Mouse (Mus musculus) megakaryocyte, embryonic 14.5 days (primary cell): ENCODE results near the gene Fgfr2.

Source experiments
- FLI1 ChIP-seq: IDR thresholded peaks from 2 replicates; pipeline ENCODE4 v1.6.1; 2012; ENCODE audit warnings: low read length, inconsistent platforms, mixed read lengths
- GATA1 ChIP-seq: IDR thresholded peaks from 3 replicates; pipeline ENCODE4 v1.6.1; 2012; ENCODE audit warnings: mixed read lengths, low read length, inconsistent platforms, borderline replicate concordance

- no peak for TF ChIP-seq GATA1
- no peak for TF ChIP-seq FLI1
Measured at GRCm38 (mm10) chr7:132600026-132600425, 523.1 kb downstream of the Fgfr2 start.
